8 mouse cellular contexts compared by ENCODE assay signal in the genomic region with DNA sequence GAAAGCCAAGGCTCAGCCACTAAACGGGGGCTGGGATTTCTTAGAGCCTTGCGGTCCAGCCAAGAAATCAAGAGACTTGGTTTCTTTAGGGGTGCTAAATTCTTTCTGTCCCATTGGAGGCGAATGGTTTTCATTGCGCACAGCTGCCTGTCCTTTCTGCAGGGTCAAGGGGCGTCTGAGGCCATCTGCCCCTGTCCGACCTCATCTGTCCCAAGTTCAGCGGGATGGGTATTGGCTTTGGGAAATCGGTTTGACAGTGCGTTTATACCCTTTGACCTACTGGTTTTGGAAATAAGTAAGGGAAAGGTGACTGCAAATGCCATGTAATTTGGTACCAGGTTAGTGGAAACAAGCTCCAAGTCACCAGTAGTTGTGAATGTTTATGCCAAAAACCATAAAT. TPM values are rescaled to one million over a fixed set of nuclear protein-coding genes. Genes with fewer than 3 reads are reported as not detected.
DNase-seq lines count a peak whose midpoint lies in the region; ATAC-seq lines count a peak whose summit lies in the region.
"Had no signal": no experiment of that assay in that cellular context is flagged by ENCODE, and none has a peak within 500 bp of the region (broad histone marks: within the 10 kb centered on the region; RNA-seq: fewer than 3 reads in every experiment).

No protein-coding gene starts in this region.

- no peak for ATAC-seq in lung, embryonic 16.5 days (ENCODE audit: low read depth)
- ATAC-seq in forebrain, embryonic 12.5 days (ENCODE audit: low FRiP score), result no peak; the same call in 1 of the 2 replicates
- no peak for ATAC-seq in limb, embryonic 11.5 days (ENCODE audit: insufficient number of reproducible peaks, low FRiP score, low TSS enrichment, low read depth)
- no peak for ATAC-seq in stomach, embryonic 14.5 days (ENCODE audit: insufficient number of reproducible peaks, insufficient read depth, low FRiP score, low read depth)

- peaks cover 8% of the 10 kb centered on the region for H3K4me1 ChIP-seq in lung, embryonic 16.5 days (replicated peaks; ENCODE audit: control insufficient read depth, insufficient read depth, low read length)
- H3K4me1 ChIP-seq in forebrain, embryonic 12.5 days, result peaks cover 17% of the 10 kb centered on the region
- peaks cover 6% of the 10 kb centered on the region; the same call in 1 of the 2 replicates for H3K4me1 ChIP-seq in limb, embryonic 11.5 days (ENCODE audit: control insufficient read depth, insufficient read depth, low read length)
- H3K4me1 ChIP-seq in stomach, embryonic 14.5 days (ENCODE audit: control insufficient read depth, insufficient read depth, low read length), result peaks cover 9% of the 10 kb centered on the region; the same call in 1 of the 2 replicates

- 2% methylated on average over 9 of the region's 9 CpGs for WGBS in lung, embryonic 16.5 days
- WGBS in forebrain, embryonic 12.5 days, result under 1% methylated on average over 9 of the region's 9 CpGs
- 2% methylated on average over 9 of the region's 9 CpGs for WGBS in limb, embryonic 11.5 days
- WGBS in stomach, embryonic 14.5 days, result 2% methylated on average over 9 of the region's 9 CpGs

- peaks cover 8% of the 10 kb centered on the region for H3K36me3 ChIP-seq in lung, embryonic 16.5 days (ENCODE audit: control insufficient read depth, insufficient read depth, low read length)
- H3K36me3 ChIP-seq in forebrain, embryonic 12.5 days (replicated peaks), result peaks cover 26% of the 10 kb centered on the region
- H3K36me3 ChIP-seq in limb, embryonic 11.5 days (ENCODE audit: control insufficient read depth, insufficient read depth, low read length), result peaks cover 12% of the 10 kb centered on the region; the same call in 1 of the 2 replicates
- peaks cover 25% of the 10 kb centered on the region for H3K36me3 ChIP-seq in stomach, embryonic 14.5 days (ENCODE audit: control insufficient read depth, insufficient read depth, low read length)

- intact Hi-C loops in left cerebral cortex, postnatal 25 days (cut with DNase I), result no loop called here

- peak overlapping the region; percentile 94 for H3K4me2 ChIP-seq in lung, embryonic 16.5 days (ENCODE audit: low read depth, low read length)
- peak overlapping the region; percentile 80 for H3K4me2 ChIP-seq in forebrain, embryonic 12.5 days
- H3K4me2 ChIP-seq in limb, embryonic 11.5 days (ENCODE audit: low read depth, severe bottlenecking), result peak overlapping the region; percentile 70
- peak overlapping the region; percentile 84 for H3K4me2 ChIP-seq in stomach, embryonic 14.5 days (replicated peaks; ENCODE audit: low read depth, low read length)

- no peaks in the 10 kb centered on the region for H3K27me3 ChIP-seq in lung, embryonic 16.5 days (ENCODE audit: control insufficient read depth, insufficient read depth, low read depth, low read length)
- no peaks in the 10 kb centered on the region for H3K27me3 ChIP-seq in forebrain, embryonic 12.5 days
- H3K27me3 ChIP-seq in limb, embryonic 11.5 days (ENCODE audit: control insufficient read depth, insufficient read depth, low read length), result no peaks in the 10 kb centered on the region
- H3K27me3 ChIP-seq in stomach, embryonic 14.5 days (ENCODE audit: control insufficient read depth, insufficient read depth, low read length), result no peaks in the 10 kb centered on the region

- DNase-seq in lung, adult 18-20 months, result no peak
- DNase-seq in limb, embryonic 11.5 days (ENCODE audit: low spot score), result no peak
- DNase-seq in retina, embryonic 14.5 days (ENCODE audit: low spot score), result no peak
- DNase-seq in left cerebral cortex, postnatal 25 days (ENCODE audit: low spot score in 2 of 2), result no peak

- peak overlapping the region; percentile 43; the same call in 1 of the 2 replicates for H3K27ac ChIP-seq in lung, embryonic 16.5 days (ENCODE audit: low read length)
- peak overlapping the region; percentile 63; the same call in 1 of the 2 replicates for H3K27ac ChIP-seq in forebrain, embryonic 12.5 days
- H3K27ac ChIP-seq in limb, embryonic 11.5 days (replicated peaks; ENCODE audit: low read depth, low read length), result no peak overlapping the region
- peak overlapping the region; percentile 82; the same call in 1 of the 2 replicates for H3K27ac ChIP-seq in stomach, embryonic 14.5 days (ENCODE audit: low read length)

- peak overlapping the region; percentile 61 for H3K9ac ChIP-seq in lung, embryonic 16.5 days (ENCODE audit: low read length)
- peak overlapping the region; percentile 73 for H3K9ac ChIP-seq in forebrain, embryonic 12.5 days
- H3K9ac ChIP-seq in limb, embryonic 11.5 days (ENCODE audit: low read length), result peak overlapping the region; percentile 58
- H3K9ac ChIP-seq in stomach, embryonic 14.5 days (replicated peaks; ENCODE audit: low read depth, low read length), result peak overlapping the region; percentile 42

- H3K9me3 ChIP-seq in lung, embryonic 16.5 days (ENCODE audit: control insufficient read depth, low read length), result no peaks in the 10 kb centered on the region
- H3K9me3 ChIP-seq in forebrain, embryonic 12.5 days, result no peaks in the 10 kb centered on the region
- H3K9me3 ChIP-seq in limb, embryonic 11.5 days (ENCODE audit: control insufficient read depth, low read length), result no peaks in the 10 kb centered on the region
- no peaks in the 10 kb centered on the region for H3K9me3 ChIP-seq in stomach, embryonic 14.5 days (ENCODE audit: control insufficient read depth, low read depth, low read length)

- H3K4me3 ChIP-seq in lung, embryonic 16.5 days (ENCODE audit: low read length), result peak overlapping the region; percentile 52
- peak overlapping the region; percentile 72 for H3K4me3 ChIP-seq in forebrain, embryonic 12.5 days (replicated peaks)
- H3K4me3 ChIP-seq in limb, embryonic 11.5 days (ENCODE audit: low read depth, low read length), result peak overlapping the region; percentile 51
- H3K4me3 ChIP-seq in stomach, embryonic 14.5 days (ENCODE audit: low read depth, low read length), result peak overlapping the region; percentile 77

RNA-seq across cellular contexts. Expression of gene Pdp2, which starts 0.6 kb away (rescaled TPM):
- polyA plus RNA-seq in lung, embryonic 16.5 days (2015; fragmentation: Nextera tagmentation; extraction: Ambion mirVana), result 8.4 and 8.9 TPM in 2 replicates
- polyA plus RNA-seq in forebrain, embryonic 12.5 days (2016; fragmentation: Nextera tagmentation; extraction: Ambion mirVana), result 14.2 and 14.9 TPM in 2 replicates
- 16.7 and 19.0 TPM in 2 replicates for polyA plus RNA-seq in limb, embryonic 11.5 days (2014; fragmentation: Nextera tagmentation; extraction: Ambion mirVana)
- 13.7 and 14.3 TPM in 2 replicates for polyA plus RNA-seq in stomach, embryonic 14.5 days (2014; fragmentation: Nextera tagmentation; extraction: Ambion mirVana)
- 1 to 10 TPM; 7.6 to 8.4 TPM for total RNA-seq in left cerebral cortex, postnatal 25 days (2021)

RNA-seq across cellular contexts. Expression of gene Cdh16, which starts 32.3 kb away (rescaled TPM):
- 70.4 and 75.6 TPM in 2 replicates for polyA plus RNA-seq in lung, embryonic 16.5 days (2015; fragmentation: Nextera tagmentation; extraction: Ambion mirVana)
- not detected in 2 replicates for polyA plus RNA-seq in forebrain, embryonic 12.5 days (2016; fragmentation: Nextera tagmentation; extraction: Ambion mirVana)
- polyA plus RNA-seq in limb, embryonic 11.5 days (2014; fragmentation: Nextera tagmentation; extraction: Ambion mirVana), result not detected in 2 replicates
- polyA plus RNA-seq in stomach, embryonic 14.5 days (2014; fragmentation: Nextera tagmentation; extraction: Ambion mirVana), result 4.9 and 6.0 TPM in 2 replicates
- total RNA-seq in left cerebral cortex, postnatal 25 days (2021), result not detected
- polyA plus RNA-seq: brain, embryonic 14.5 days had no signal

RNA-seq across cellular contexts. Expression of gene Rrad, which starts 39.3 kb away (rescaled TPM):
- polyA plus RNA-seq in lung, embryonic 16.5 days (2015; fragmentation: Nextera tagmentation; extraction: Ambion mirVana), result 21.7 and 22.2 TPM in 2 replicates
- 0.69 and 1.7 TPM in 2 replicates for polyA plus RNA-seq in forebrain, embryonic 12.5 days (2016; fragmentation: Nextera tagmentation; extraction: Ambion mirVana)
- 6.5 and 7.6 TPM in 2 replicates for polyA plus RNA-seq in limb, embryonic 11.5 days (2014; fragmentation: Nextera tagmentation; extraction: Ambion mirVana)
- 7.9 and 8.2 TPM in 2 replicates for polyA plus RNA-seq in stomach, embryonic 14.5 days (2014; fragmentation: Nextera tagmentation; extraction: Ambion mirVana)
- total RNA-seq in left cerebral cortex, postnatal 25 days (2021), result 1 to 10 TPM; 3.4 to 3.9 TPM

RNA-seq across cellular contexts. Expression of gene Ciao2b, which starts 49.9 kb away (rescaled TPM):
- 109 and 111 TPM in 2 replicates for polyA plus RNA-seq in lung, embryonic 16.5 days (2015; fragmentation: Nextera tagmentation; extraction: Ambion mirVana)
- 104 and 115 TPM in 2 replicates for polyA plus RNA-seq in forebrain, embryonic 12.5 days (2016; fragmentation: Nextera tagmentation; extraction: Ambion mirVana)
- 89.8 and 99.1 TPM in 2 replicates for polyA plus RNA-seq in limb, embryonic 11.5 days (2014; fragmentation: Nextera tagmentation; extraction: Ambion mirVana)
- polyA plus RNA-seq in stomach, embryonic 14.5 days (2014; fragmentation: Nextera tagmentation; extraction: Ambion mirVana), result 89.7 and 94.1 TPM in 2 replicates
- 10 to 100 TPM; 33.1 to 33.5 TPM for total RNA-seq in left cerebral cortex, postnatal 25 days (2021)

RNA-seq across cellular contexts. Expression of gene Car7, which starts 57.4 kb away (rescaled TPM):
- polyA plus RNA-seq in lung, embryonic 16.5 days (2015; fragmentation: Nextera tagmentation; extraction: Ambion mirVana), result 0.74 and 0.93 TPM in 2 replicates
- polyA plus RNA-seq in forebrain, embryonic 12.5 days (2016; fragmentation: Nextera tagmentation; extraction: Ambion mirVana), result 1.5 and 1.6 TPM in 2 replicates
- polyA plus RNA-seq in limb, embryonic 11.5 days (2014; fragmentation: Nextera tagmentation; extraction: Ambion mirVana), result 0.57 and 0.61 TPM in 2 replicates
- polyA plus RNA-seq in stomach, embryonic 14.5 days (2014; fragmentation: Nextera tagmentation; extraction: Ambion mirVana), result 0.55 and 1.6 TPM in 2 replicates
- 10 to 100 TPM; 28.9 to 30.7 TPM for total RNA-seq in left cerebral cortex, postnatal 25 days (2021)

Comparison
In these comparisons a context has a peak if more than half of its experiments do, and no peak if none do; other contexts are left out.
1. RNA of gene Cdh16, which starts 32.3 kb away (polyA plus RNA-seq): 70.4 to 75.6 TPM in lung, embryonic 16.5 days; 4.9 to 6.0 TPM in stomach, embryonic 14.5 days, not detected in forebrain, embryonic 12.5 days and not detected in limb, embryonic 11.5 days; every median in the first group is over 10 times any median in the second.
2. Peak in every context shown above with its lines, with median percentiles within 50 percentile points of each other: H3K4me2 ChIP-seq, H3K4me3 ChIP-seq and H3K9ac ChIP-seq.